Mouse (Mus musculus): ENCODE results near the gene Gnb5. TPM values are rescaled to one million over a fixed set of nuclear protein-coding genes. Genes with fewer than 3 reads are reported as not detected.

Gene Gnb5
- total RNA-seq (2014; rRNA removed; ENCODE audit: low replicate concordance) (62.7 and 78.1 TPM in 2 replicates), polyA plus RNA-seq (2015; fragmentation: Nextera tagmentation; extraction: Ambion mirVana) (68.1 and 74.9 TPM in 2 replicates)

DNA sequence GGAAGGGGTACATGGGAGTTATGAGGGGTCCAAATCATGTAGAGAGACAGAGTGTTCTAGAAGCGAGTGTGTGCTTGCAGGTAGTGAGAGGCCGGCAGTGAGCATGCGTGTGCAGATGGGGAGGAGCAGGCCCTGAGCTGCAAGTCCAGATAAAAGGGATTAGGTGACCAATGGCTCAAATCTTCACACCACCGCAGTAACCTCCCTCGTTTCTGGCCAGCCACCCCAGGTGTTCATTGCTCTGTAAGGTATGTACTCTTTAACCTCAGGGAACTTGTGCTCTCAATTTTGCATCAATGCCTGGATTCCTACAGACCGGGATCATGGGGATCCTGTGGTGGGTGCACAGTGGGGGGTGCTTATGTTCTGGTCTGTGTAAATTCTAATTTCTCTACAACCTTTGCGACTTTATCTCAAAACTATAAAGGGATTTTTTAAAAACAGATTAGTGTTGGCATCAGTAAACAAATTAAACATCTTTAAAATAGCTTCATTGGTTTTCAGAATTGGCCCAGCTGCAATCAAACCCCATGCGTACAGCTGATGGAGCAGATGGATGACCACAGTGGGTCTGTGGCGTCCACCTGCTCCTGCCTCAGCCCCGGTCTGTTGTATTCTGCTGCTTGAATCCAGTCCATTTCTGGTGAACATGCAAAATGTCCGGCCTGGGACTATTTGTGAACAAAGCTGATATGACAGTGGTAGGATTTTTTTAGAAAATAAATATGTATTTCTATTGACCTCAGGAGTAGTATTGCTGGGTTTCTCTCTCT lies at the start of gene Gnb5:
TSS of gene Gnb5 (plus strand) at position 163 of the 773 bp plus-strand sequence.
- no peak for ATAC-seq (ENCODE audit: insufficient read depth, low read depth)
- no peak within 1 kb of the TSS for H3K4me3 ChIP-seq (ENCODE audit: low read depth, low read length)
- WGBS: 82% methylated on average over 11 of the region's 11 CpGs

DNA sequence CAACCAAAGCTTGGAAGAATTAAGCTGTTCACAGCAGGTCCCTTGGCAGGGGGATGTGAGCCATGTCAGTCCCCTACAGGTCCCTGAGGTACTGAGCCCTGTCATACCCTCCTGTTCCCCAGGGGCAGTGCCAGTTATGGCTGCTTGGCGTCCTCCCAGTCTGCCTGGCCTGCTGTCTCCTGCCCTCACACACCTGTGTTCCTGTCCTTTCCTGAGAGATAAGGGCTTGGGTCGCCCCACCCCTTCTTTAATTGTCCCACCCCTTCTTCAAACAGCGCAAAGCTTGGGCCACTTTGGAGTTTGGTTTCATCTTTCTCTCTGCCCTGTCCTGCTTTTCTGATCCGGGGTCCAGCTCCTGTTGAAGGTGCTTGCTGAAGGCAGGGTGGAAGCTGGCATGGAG lies 47.3 kb upstream of the Gnb5 start:
- no peaks in the 10 kb centered on the region for H3K9me3 ChIP-seq (replicated peaks; ENCODE audit: control insufficient read depth, low read length)
- H3K27ac ChIP-seq (ENCODE audit: low read depth): no peak overlapping the region
- no peaks in the 10 kb centered on the region for H3K36me3 ChIP-seq (replicated peaks; ENCODE audit: control insufficient read depth, insufficient read depth, low read length)
- no peaks in the 10 kb centered on the region for H3K27me3 ChIP-seq (ENCODE audit: control insufficient read depth, insufficient read depth, low read length)
- H3K4me1 ChIP-seq (ENCODE audit: control insufficient read depth, insufficient read depth): peaks cover 18% of the 10 kb centered on the region
- H3K4me2 ChIP-seq (ENCODE audit: low read depth, low read length): no peak overlapping the region
- TF ChIP-seq EP300 (IDR thresholded peaks at IDR 0.05; ENCODE audit: low read depth): no peak
- no peak for TF ChIP-seq CTCF (IDR thresholded peaks at IDR 0.05; ENCODE audit: low read depth)
- H3K4me3 ChIP-seq (ENCODE audit: low read depth, low read length): no peak overlapping the region
- no peak overlapping the region for H3K9ac ChIP-seq (replicated peaks; ENCODE audit: low read depth, low read length)
- ATAC-seq (ENCODE audit: insufficient read depth, low read depth) (no peak), DNase-seq (ENCODE audit: low spot score) (no peak)
- WGBS: 75% methylated on average over 4 of the region's 4 CpGs

More for the DNA sequence above, at the start of gene Gnb5:
- no peak within 1 kb of the TSS for H3K4me2 ChIP-seq (ENCODE audit: low read depth, low read length)
- no peak for DNase-seq (ENCODE audit: low spot score)
- H3K36me3 ChIP-seq (replicated peaks; ENCODE audit: control insufficient read depth, insufficient read depth, low read length): no peaks in the 10 kb centered on the region
- no peak for TF ChIP-seq EP300 (IDR thresholded peaks at IDR 0.05; ENCODE audit: low read depth)
- TF ChIP-seq CTCF (IDR thresholded peaks at IDR 0.05; ENCODE audit: low read depth): no peak
- H3K27ac ChIP-seq (ENCODE audit: low read depth): no peak within 1 kb of the TSS
- H3K9ac ChIP-seq (replicated peaks; ENCODE audit: low read depth, low read length): no peak within 1 kb of the TSS
- no peaks in the 10 kb centered on the region for H3K9me3 ChIP-seq (replicated peaks; ENCODE audit: control insufficient read depth, low read length)
- H3K4me1 ChIP-seq (ENCODE audit: control insufficient read depth, insufficient read depth): no peaks in the 10 kb centered on the region
- no peaks in the 10 kb centered on the region for H3K27me3 ChIP-seq (ENCODE audit: control insufficient read depth, insufficient read depth, low read length)

DNA sequence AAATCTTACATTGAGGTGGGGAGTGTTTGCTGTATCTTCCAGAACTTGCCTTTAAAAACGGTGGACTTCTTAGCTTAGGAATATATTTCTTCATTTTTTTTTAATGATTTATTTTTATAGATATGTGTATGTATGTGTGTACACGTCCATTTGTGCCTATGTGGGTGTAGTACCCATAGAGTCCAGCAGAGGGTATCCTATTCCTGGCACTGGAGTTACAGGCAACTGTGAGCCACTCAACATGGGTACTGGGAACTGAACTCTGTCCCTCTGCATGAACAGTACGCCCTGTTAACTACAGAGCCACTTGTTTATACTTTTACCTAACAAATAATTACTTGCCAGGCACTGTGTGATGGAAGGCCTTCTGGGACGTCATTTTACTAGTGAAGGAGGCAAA lies 46.4 kb upstream of the Gnb5 start:
- H3K27me3 ChIP-seq (ENCODE audit: control insufficient read depth, insufficient read depth, low read length): no peaks in the 10 kb centered on the region
- TF ChIP-seq EP300 (IDR thresholded peaks at IDR 0.05; ENCODE audit: low read depth): no peak
- peak; percentile 16; the same call in 1 of the 2 replicates for TF ChIP-seq CTCF (IDR thresholded peaks at IDR 0.05; ENCODE audit: low read depth)
- DNase-seq (ENCODE audit: low spot score) (no peak), ATAC-seq (ENCODE audit: insufficient read depth, low read depth) (no peak)
- H3K36me3 ChIP-seq (replicated peaks; ENCODE audit: control insufficient read depth, insufficient read depth, low read length): no peaks in the 10 kb centered on the region
- H3K27ac ChIP-seq (ENCODE audit: low read depth): no peak overlapping the region
- H3K9me3 ChIP-seq (replicated peaks; ENCODE audit: control insufficient read depth, low read length): no peaks in the 10 kb centered on the region
- 82% methylated on average over 4 of the region's 4 CpGs for WGBS
- no peak overlapping the region for H3K4me2 ChIP-seq (ENCODE audit: low read depth, low read length)
- peaks cover 10% of the 10 kb centered on the region for H3K4me1 ChIP-seq (ENCODE audit: control insufficient read depth, insufficient read depth)
- H3K4me3 ChIP-seq (ENCODE audit: low read depth, low read length): no peak overlapping the region
- H3K9ac ChIP-seq (replicated peaks; ENCODE audit: low read depth, low read length): no peak overlapping the region

DNA sequence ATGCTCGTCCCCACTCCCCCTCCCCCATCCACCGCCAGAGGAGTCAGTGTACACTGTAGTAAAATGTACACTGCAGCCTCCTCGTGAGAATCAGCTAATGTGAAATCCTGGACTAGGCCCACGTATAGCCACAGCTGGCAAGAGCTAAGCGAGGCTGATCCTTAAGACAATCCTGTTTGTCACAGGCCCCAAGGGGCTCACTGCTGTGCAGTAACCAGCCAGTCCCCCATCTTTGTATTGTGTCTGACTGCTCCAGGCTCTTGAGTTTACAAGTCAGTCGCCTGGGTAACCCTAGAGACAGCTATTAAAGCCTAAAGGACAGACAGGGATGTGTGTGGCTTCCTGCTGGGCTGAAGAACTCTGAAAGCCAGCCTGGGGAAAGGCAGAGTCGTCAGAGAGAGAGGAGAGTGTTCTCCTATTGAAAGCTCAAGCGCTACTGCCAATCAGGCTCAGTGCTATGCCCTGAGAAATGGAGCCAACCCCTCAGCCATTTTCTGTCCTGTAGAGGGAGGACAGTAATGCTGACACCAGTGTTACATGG lies 44.7 kb upstream of the Gnb5 start:
- no peak for DNase-seq (ENCODE audit: low spot score)
- ATAC-seq (ENCODE audit: insufficient read depth, low read depth): peak; percentile 35; the same call in 1 of the 2 replicates
- no peaks in the 10 kb centered on the region for H3K36me3 ChIP-seq (replicated peaks; ENCODE audit: control insufficient read depth, insufficient read depth, low read length)
- H3K27ac ChIP-seq (ENCODE audit: low read depth): no peak overlapping the region
- TF ChIP-seq EP300 (IDR thresholded peaks at IDR 0.05; ENCODE audit: low read depth): no peak
- TF ChIP-seq CTCF (IDR thresholded peaks at IDR 0.05; ENCODE audit: low read depth): no peak
- 42% methylated on average over 8 of the region's 8 CpGs for WGBS
- 0 out of 2 replicates have a peak, but pooled peaks cover 5% of the 10 kb centered on the region for H3K4me1 ChIP-seq (ENCODE audit: control insufficient read depth, insufficient read depth)
- H3K9ac ChIP-seq (replicated peaks; ENCODE audit: low read depth, low read length): no peak overlapping the region
- H3K4me3 ChIP-seq (ENCODE audit: low read depth, low read length): no peak overlapping the region
- H3K9me3 ChIP-seq (replicated peaks; ENCODE audit: control insufficient read depth, low read length): no peaks in the 10 kb centered on the region
- no peak overlapping the region for H3K4me2 ChIP-seq (ENCODE audit: low read depth, low read length)
- H3K27me3 ChIP-seq (ENCODE audit: control insufficient read depth, insufficient read depth, low read length): no peaks in the 10 kb centered on the region

DNA sequence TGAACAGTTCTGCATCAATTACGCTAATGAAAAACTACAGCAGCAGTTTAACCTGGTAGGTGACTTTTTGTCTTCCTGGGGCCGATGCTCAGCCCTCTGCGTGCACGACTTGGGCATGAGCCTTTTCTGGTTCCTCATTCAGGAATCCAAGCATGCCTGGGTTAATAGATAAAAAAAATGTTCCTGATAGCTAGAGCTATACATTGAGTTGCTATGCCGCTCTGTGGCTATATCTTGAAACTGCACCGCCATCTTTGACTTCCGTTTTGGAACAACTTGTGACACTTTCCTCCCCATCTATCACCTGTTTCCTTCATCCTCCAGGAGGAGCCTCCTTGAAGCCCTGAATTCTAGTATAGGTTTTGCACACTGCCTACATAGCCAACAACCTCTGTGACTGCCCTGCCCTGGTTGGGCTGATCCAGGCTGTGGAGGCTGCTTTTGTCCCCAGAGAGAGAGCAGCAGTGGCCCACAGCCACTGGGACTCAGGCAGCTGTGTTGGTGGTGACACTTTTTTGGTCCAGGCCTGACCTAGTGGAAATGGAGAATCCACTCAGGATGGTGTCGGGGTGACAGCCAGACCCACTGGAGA lies 43.8 kb upstream of the Gnb5 start:
- Histone ChIP-seq H3K4me1 (ENCODE audit: control insufficient read depth, insufficient read depth) (0 out of 2 replicates have a peak, but pooled peaks cover 5% of the 10 kb centered on the region), H3K4me3 (ENCODE audit: low read depth, low read length) (no peak overlapping the region), H3K27ac (ENCODE audit: low read depth) (no peak overlapping the region), H3K27me3 (ENCODE audit: control insufficient read depth, insufficient read depth, low read length) (no peaks in the 10 kb centered on the region), H3K9me3 (replicated peaks; ENCODE audit: control insufficient read depth, low read length) (no peaks in the 10 kb centered on the region), H3K9ac (replicated peaks; ENCODE audit: low read depth, low read length) (no peak overlapping the region), H3K4me2 (ENCODE audit: low read depth, low read length) (no peak overlapping the region), H3K36me3 (replicated peaks; ENCODE audit: control insufficient read depth, insufficient read depth, low read length) (no peaks in the 10 kb centered on the region)
- ATAC-seq (ENCODE audit: insufficient read depth, low read depth) (no peak), DNase-seq (ENCODE audit: low spot score) (no peak)
- TF ChIP-seq EP300 (IDR thresholded peaks at IDR 0.05; ENCODE audit: low read depth) (no peak), CTCF (IDR thresholded peaks at IDR 0.05; ENCODE audit: low read depth) (peak; percentile 29)
- 55% methylated on average over 8 of the region's 8 CpGs for WGBS

Measured in heart, postnatal 0 days (tissue).